Mouse (Mus musculus) heart, embryonic 11.5 days (tissue): ENCODE results near the gene Slc39a10. TPM values are rescaled to one million over a fixed set of nuclear protein-coding genes. Genes with fewer than 3 reads are reported as not detected.

Experiments used
- ATAC-seq: fragments of 200-750 bp; cut with Nextera tagmentation; replicated peaks from 2 replicates; pipeline ENCODE4 v1.8.0; 2017; ENCODE audit warnings: moderate library complexity; ENCODE audit not compliant: insufficient number of reproducible peaks, low FRiP score, low TSS enrichment
- H3K27ac ChIP-seq: fragments of 300-500 bp; sonication (generic); 2 replicates; pipeline ENCODE4 v1.5.1; 2014; ENCODE audit warnings: mild to moderate bottlenecking, low read depth, low read length
- H3K27me3 ChIP-seq: fragments of 300-500 bp; sonication (generic); 2 replicates; pipeline ENCODE4 v1.6.1; 2014; ENCODE audit warnings: mild to moderate bottlenecking, low read length, mixed read lengths; ENCODE audit not compliant: control insufficient read depth, insufficient read depth
- H3K36me3 ChIP-seq: fragments of 300-500 bp; sonication (generic); 2 replicates; pipeline ENCODE4 v1.6.1; 2014; ENCODE audit warnings: mild to moderate bottlenecking, low read length, moderate library complexity, mixed read lengths; ENCODE audit not compliant: control insufficient read depth, insufficient read depth
- H3K4me1 ChIP-seq: fragments of 300-500 bp; sonication (generic); 2 replicates; pipeline ENCODE4 v1.6.1; 2014; ENCODE audit warnings: low read length; ENCODE audit not compliant: control insufficient read depth, insufficient read depth
- H3K4me2 ChIP-seq: fragments of 300-500 bp; sonication (generic); 2 replicates; pipeline ENCODE4 v1.6.1; 2014; ENCODE audit warnings: mild to moderate bottlenecking, moderate library complexity
- H3K4me3 ChIP-seq: fragments of 300-500 bp; sonication (generic); 2 replicates; pipeline ENCODE4 v1.5.1; 2014; ENCODE audit warnings: low read depth, low read length
- H3K9ac ChIP-seq: fragments of 300-500 bp; sonication (generic); 2 replicates; pipeline ENCODE4 v1.6.1; 2014; ENCODE audit warnings: mild to moderate bottlenecking, low read depth, low read length, moderate library complexity
- H3K9me3 ChIP-seq: fragments of 300-500 bp; sonication (generic); replicated peaks from 2 replicates; pipeline ENCODE4 v1.6.1; 2016; ENCODE audit warnings: low read length; ENCODE audit not compliant: control insufficient read depth
- WGBS: fragments of 180-500 bp; shearing (Covaris S2); extraction: QIAGEN DNeasy Blood & Tissue Kit; methylation state at CpG from one replicate; pipeline ENCODE4 v1.1.7; 2014; ENCODE audit not compliant: insufficient replicate concordance; 5-methylcytosine and 5-hydroxymethylcytosine counted together
- polyA plus RNA-seq: library from polyadenylated mRNA; unstranded; fragments of >200 nt; fragmentation: Nextera tagmentation; extraction: Ambion mirVana; gene quantifications from 2 replicates; pipeline ENCODE4 v1.2.1, GENCODE M21; 2014

Slc39a10 gene
- polyA plus RNA-seq, 1 experiment from 2014 or later, result 50.5 TPM

DNA sequence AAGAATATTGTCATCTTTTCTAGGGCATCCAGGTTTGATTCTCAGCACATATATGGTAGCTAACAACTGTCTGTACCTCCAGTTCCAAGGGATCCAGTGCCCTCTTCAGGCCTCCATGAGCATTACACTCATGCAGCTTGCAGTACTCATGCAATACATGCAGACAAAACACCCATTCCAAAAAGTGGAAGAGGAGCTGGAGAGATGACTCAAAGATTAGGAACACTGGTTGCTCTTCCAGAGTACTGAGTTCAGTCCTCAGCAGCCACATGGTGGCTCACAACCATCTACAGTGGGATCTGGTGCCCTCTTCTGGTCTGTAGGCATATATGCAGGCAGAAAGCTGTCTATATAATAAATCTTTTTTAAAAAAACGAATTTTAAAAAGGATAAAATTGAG is 21.7 kb upstream of the Slc39a10 start:
- H3K4me1 ChIP-seq, result no peaks in the 10 kb centered on the region
- no peaks in the 10 kb centered on the region for H3K36me3 ChIP-seq
- H3K9me3 ChIP-seq, result peaks cover 3% of the 10 kb centered on the region; the same call in 1 of the 2 replicates
- no peak overlapping the region for H3K4me2 ChIP-seq
- no peak overlapping the region for H3K9ac ChIP-seq
- H3K27ac ChIP-seq, result no peak overlapping the region
- H3K27me3 ChIP-seq, result no peaks in the 10 kb centered on the region
- ATAC-seq, result no peak
- 55% methylated on average over 1 of the region's 1 CpGs for WGBS
- H3K4me3 ChIP-seq, result no peak overlapping the region

DNA sequence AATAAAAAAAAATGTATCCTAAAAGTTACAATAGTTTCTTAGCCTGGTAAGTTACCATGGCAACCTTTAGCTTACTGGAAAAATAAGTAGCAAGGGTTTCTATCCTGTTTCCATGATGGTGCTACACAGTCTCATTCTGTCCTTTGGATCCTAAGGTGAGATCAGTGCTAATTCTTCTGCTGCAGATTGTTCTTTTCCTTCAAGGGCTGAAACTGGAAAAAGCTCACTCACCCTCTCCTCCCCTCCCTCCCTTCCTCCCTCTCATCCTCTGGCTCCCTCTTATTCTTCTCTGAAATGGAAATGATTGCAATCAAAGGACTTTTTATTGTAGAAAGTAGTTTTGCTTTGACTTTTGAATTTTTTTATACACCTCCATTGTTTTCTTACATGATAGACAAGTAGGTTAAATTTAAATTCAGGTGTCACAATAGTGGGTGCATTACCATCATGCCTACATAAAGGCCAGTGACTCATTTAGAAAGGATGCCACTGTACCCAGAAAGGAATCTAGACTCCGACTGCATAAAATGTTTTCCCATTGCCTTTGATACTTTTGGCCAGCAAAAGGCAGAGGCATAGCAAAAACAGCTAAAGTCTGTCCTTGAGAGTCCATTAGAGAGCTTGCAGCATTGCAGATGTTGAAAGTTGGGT is 20.0 kb upstream of the Slc39a10 start:
- no peak for ATAC-seq
- 78% methylated on average over 1 of the region's 1 CpGs for WGBS
- H3K9me3 ChIP-seq, result peaks cover 3% of the 10 kb centered on the region; the same call in 1 of the 2 replicates

DNA sequence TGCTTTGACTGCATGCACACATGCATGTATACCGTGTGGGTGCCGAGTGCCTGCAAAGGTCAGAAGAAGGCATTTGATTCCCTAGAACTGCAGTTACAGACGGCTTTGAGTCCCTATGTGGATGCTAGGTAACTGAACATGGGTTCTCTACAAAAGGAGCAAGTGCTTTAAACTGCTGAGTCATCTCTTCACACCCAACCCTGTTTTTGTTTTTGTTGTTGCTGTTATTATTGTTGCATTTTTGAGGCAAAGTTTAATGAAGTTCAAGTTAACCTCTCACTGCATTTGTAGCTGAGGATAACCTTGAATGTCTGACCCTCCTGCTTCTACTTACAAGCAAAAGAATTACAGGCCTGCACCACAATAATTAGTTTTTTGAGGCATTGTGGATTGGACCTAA is 17.5 kb upstream of the Slc39a10 start:
- Histone ChIP-seq H3K9me3 (peaks cover 3% of the 10 kb centered on the region; the same call in 1 of the 2 replicates), H3K27me3 (no peaks in the 10 kb centered on the region), H3K9ac (no peak overlapping the region), H3K4me1 (no peaks in the 10 kb centered on the region), H3K27ac (no peak overlapping the region), H3K4me2 (no peak overlapping the region), H3K36me3 (no peaks in the 10 kb centered on the region), H3K4me3 (no peak overlapping the region)
- WGBS, result 77% methylated on average over 3 of the region's 3 CpGs
- ATAC-seq, result no peak

More for the DNA sequence above, 20.0 kb upstream of the Slc39a10 start:
- H3K27me3 ChIP-seq, result no peaks in the 10 kb centered on the region
- no peak overlapping the region for H3K4me2 ChIP-seq
- no peak overlapping the region for H3K9ac ChIP-seq
- H3K4me1 ChIP-seq, result no peaks in the 10 kb centered on the region
- no peaks in the 10 kb centered on the region for H3K36me3 ChIP-seq
- no peak overlapping the region for H3K27ac ChIP-seq
- H3K4me3 ChIP-seq, result no peak overlapping the region

DNA sequence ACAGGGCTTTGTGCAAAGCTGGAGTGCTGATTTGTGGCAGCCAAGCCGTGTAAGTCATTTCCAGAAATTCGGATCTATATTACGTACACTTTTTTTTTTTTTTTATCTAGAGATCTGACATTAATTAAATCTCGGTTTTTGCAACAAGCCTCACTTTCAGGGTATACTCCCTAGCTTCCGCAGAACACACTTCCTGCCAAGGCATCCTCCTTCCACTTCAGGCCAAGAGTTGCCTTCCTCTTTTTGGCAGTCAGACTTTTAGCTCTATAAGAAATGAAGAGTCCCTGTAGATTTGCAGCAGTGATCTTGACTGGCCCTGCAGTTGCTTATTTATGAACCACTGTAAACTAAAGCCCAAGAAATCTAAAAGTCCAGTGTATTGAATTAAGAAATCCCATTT is 13.1 kb upstream of the Slc39a10 start:
- Histone ChIP-seq H3K4me2 (no peak overlapping the region), H3K9ac (no peak overlapping the region), H3K4me3 (no peak overlapping the region), H3K27ac (no peak overlapping the region), H3K9me3 (no peaks in the 10 kb centered on the region), H3K36me3 (no peaks in the 10 kb centered on the region), H3K4me1 (no peaks in the 10 kb centered on the region), H3K27me3 (no peaks in the 10 kb centered on the region)
- 82% methylated on average over 5 of the region's 5 CpGs for WGBS
- no peak for ATAC-seq

DNA sequence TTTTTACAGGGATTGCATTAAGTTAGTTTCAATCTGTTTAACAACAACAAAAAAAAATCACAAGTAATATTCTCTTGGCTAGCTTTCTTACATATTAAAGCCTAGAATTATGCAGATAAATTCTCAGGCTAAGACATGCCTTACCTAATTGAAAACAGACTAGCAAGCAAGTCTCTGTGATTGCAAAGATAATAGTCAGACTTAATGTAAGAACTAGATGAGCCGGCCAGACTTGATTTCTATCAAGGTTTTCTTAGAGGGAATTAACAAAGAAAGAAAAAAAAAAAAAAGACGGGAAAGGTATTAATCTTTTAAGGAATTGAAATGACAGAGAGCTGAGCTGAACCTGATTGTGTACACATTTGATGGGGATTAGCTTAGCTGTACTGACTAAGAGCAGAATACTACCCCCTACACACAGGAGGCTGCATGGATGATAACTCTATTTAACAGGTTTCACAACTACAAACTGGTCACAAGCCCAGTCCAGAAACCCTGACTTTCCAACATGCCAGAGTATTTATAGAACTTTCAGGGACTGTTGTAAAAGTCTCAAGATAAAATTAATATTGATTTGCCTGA is 9.5 kb upstream of the Slc39a10 start:
- Histone ChIP-seq H3K9me3 (no peaks in the 10 kb centered on the region), H3K4me3 (no peak overlapping the region), H3K4me2 (no peak overlapping the region), H3K36me3 (no peaks in the 10 kb centered on the region), H3K27me3 (no peaks in the 10 kb centered on the region), H3K4me1 (no peaks in the 10 kb centered on the region), H3K27ac (no peak overlapping the region), H3K9ac (no peak overlapping the region)
- ATAC-seq, result no peak
- WGBS, result 58% methylated on average over 2 of the region's 2 CpGs

DNA sequence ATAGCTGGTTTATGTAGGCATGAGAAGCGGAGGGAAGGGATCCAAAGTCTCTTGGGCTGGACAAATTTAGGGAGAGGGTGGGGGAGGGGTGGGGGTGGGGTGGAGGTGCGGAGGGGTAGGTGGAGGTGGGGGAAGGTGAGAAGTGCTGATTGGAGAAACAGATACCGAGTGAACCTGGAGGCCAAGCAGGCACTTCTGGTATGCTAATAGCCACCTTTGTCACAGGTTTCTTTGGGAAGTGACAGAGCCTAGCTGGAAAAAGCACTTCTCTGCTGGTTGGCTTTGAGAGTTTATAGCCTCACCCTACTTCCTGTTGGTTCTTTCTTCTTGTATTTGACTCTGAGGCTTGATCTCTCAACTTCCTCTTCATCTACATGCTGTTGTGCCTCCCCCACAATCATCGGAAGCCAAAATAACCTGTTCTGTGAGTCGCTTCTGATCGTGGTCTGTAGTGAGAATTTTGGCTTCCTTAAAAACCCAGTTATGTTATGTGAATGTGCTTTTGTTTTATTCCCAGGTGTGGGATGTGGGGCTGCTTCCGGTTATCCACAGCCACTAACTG is 1.7 kb upstream of the Slc39a10 start:
- H3K27me3 ChIP-seq, result no peaks in the 10 kb centered on the region
- no peaks in the 10 kb centered on the region for H3K4me1 ChIP-seq
- 15% methylated on average over 7 of the region's 7 CpGs for WGBS
- no peaks in the 10 kb centered on the region for H3K36me3 ChIP-seq
- H3K4me2 ChIP-seq, result 0 out of 2 replicates have a peak overlapping the region, but pooled peaks have one; percentile 27
- no peak for ATAC-seq
- no peak overlapping the region for H3K4me3 ChIP-seq
- no peak overlapping the region for H3K27ac ChIP-seq
- no peak overlapping the region for H3K9ac ChIP-seq
- H3K9me3 ChIP-seq, result no peaks in the 10 kb centered on the region

DNA sequence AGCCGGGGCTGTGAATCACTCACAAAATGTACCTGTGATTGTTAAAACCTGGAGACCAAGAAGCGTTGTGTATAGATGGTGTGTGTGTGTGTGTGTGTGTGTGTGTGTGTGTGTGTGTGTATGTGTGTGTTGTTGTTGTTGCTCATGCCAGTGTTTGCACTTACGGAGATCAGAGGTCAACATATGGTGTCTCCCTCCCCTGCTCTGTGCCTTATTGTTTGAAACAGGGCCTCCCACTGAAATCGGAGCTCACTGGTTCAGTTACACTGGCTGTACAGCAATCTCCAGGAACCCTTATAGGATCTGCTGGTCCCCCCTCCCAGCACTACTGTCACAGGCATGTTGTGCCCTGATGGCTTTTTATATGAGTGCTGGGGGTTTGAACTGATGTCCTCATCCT is 3.9 kb downstream of the Slc39a10 start:
- 39% methylated on average over 4 of the region's 4 CpGs for WGBS
- no peak for ATAC-seq
- Histone ChIP-seq H3K4me3 (no peak overlapping the region), H3K4me1 (peaks cover 16% of the 10 kb centered on the region), H3K9ac (no peak overlapping the region), H3K27me3 (no peaks in the 10 kb centered on the region), H3K36me3 (no peaks in the 10 kb centered on the region), H3K4me2 (peak overlapping the region; percentile 51; the same call in 1 of the 2 replicates), H3K9me3 (no peaks in the 10 kb centered on the region), H3K27ac (no peak overlapping the region)

DNA sequence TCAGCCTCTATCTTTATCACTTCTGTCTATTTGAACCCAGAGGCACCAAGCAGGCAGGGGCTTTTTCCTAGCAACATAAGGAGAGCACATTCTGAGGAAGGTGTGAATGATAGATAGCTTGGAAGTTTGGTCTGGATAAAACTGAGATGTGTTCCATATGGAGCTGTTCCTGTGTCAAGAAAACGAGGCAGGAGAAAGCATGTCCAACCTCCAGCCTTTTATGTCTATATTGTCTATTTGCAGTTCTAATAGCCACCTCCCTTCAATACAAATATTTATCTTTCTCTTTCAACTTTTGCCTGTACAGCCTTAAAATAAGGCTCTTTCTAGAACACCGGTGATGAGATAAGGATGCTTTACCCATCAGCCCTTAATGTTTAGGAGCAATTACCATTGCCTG is 4.3 kb downstream of the Slc39a10 start:
- Histone ChIP-seq H3K27ac (peak overlapping the region; percentile 71; the same call in 1 of the 2 replicates), H3K4me3 (no peak overlapping the region)
- 16% methylated on average over 2 of the region's 2 CpGs for WGBS

More for the DNA sequence above, 4.3 kb downstream of the Slc39a10 start:
- peaks cover 16% of the 10 kb centered on the region for H3K4me1 ChIP-seq
- H3K9me3 ChIP-seq, result no peaks in the 10 kb centered on the region
- no peaks in the 10 kb centered on the region for H3K27me3 ChIP-seq
- H3K36me3 ChIP-seq, result no peaks in the 10 kb centered on the region
- ATAC-seq, result no peak
- H3K9ac ChIP-seq, result no peak overlapping the region
- peak overlapping the region; percentile 51 for H3K4me2 ChIP-seq
